In genomic region chr9:46119943-46120441, GRCm38 (mm10) we compare ENCODE assay signal across 8 mouse cellular contexts.
DNase-seq lines count a peak whose midpoint lies in the region; ATAC-seq lines count a peak whose summit lies in the region.

No protein-coding gene starts in this region.

- H3K9ac ChIP-seq in embryonic facial prominence, embryonic 13.5 days = peak overlapping the region; percentile 44; the same call in 1 of the 2 replicates
- H3K9ac ChIP-seq in liver, embryonic 11.5 days (ENCODE audit: low read depth, low read length) = no peak overlapping the region

- peaks cover 25% of the 10 kb centered on the region for H3K4me1 ChIP-seq in embryonic facial prominence, embryonic 13.5 days
- H3K4me1 ChIP-seq in heart, embryonic 10.5 days = peaks cover 33% of the 10 kb centered on the region
- peaks cover 30% of the 10 kb centered on the region for H3K4me1 ChIP-seq in liver, embryonic 11.5 days (replicated peaks; ENCODE audit: control insufficient read depth, insufficient read depth, low read length)

- peaks cover 16% of the 10 kb centered on the region; the same call in 1 of the 2 replicates for H3K36me3 ChIP-seq in embryonic facial prominence, embryonic 13.5 days
- H3K36me3 ChIP-seq in heart, embryonic 10.5 days = peaks cover 12% of the 10 kb centered on the region; the same call in 1 of the 2 replicates
- H3K36me3 ChIP-seq in liver, embryonic 11.5 days (ENCODE audit: control insufficient read depth, insufficient read depth, low read length) = peaks cover 7% of the 10 kb centered on the region; the same call in 1 of the 2 replicates

- H3K27me3 ChIP-seq in embryonic facial prominence, embryonic 13.5 days = no peaks in the 10 kb centered on the region
- H3K27me3 ChIP-seq in heart, embryonic 10.5 days (ENCODE audit: insufficient read depth, poor library complexity, severe bottlenecking) = peaks cover 18% of the 10 kb centered on the region
- H3K27me3 ChIP-seq in liver, embryonic 11.5 days (replicated peaks; ENCODE audit: control insufficient read depth, insufficient read depth, low read length) = no peaks in the 10 kb centered on the region

- peak; percentile 93 for ATAC-seq in embryonic facial prominence, embryonic 13.5 days (ENCODE audit: insufficient number of reproducible peaks, insufficient read depth, low FRiP score, low TSS enrichment, low read depth)
- ATAC-seq in liver, embryonic 11.5 days (replicated peaks; ENCODE audit: low FRiP score) = peak; percentile 80
- ATAC-seq in monocyte, adult 5-6 weeks (replicated peaks; ENCODE audit: insufficient number of reproducible peaks, low FRiP score, low TSS enrichment, poor library complexity, severe bottlenecking) = peak; percentile 59; the same call in 1 of the 2 replicates

- H3K4me2 ChIP-seq in embryonic facial prominence, embryonic 13.5 days = peak overlapping the region; percentile 20; the same call in 1 of the 2 replicates
- peak overlapping the region; percentile 13 for H3K4me2 ChIP-seq in liver, embryonic 11.5 days

- H3K9me3 ChIP-seq in embryonic facial prominence, embryonic 13.5 days = no peaks in the 10 kb centered on the region
- H3K9me3 ChIP-seq in heart, embryonic 10.5 days = no peaks in the 10 kb centered on the region
- H3K9me3 ChIP-seq in liver, embryonic 11.5 days (ENCODE audit: control insufficient read depth, low read length) = peaks cover 3% of the 10 kb centered on the region; the same call in 1 of the 2 replicates

- peak overlapping the region; percentile 85 for H3K27ac ChIP-seq in embryonic facial prominence, embryonic 13.5 days
- H3K27ac ChIP-seq in heart, embryonic 10.5 days = peak overlapping the region; percentile 69; the same call in 1 of the 2 replicates
- peak overlapping the region; percentile 69 for H3K27ac ChIP-seq in liver, embryonic 11.5 days (ENCODE audit: low read depth, low read length)

- DNase-seq in 3T3-L1 (ENCODE audit: low read depth, low spot score) = peak; percentile 100
- peak; percentile 88 for DNase-seq in adrenal gland, adult 8-10 months
- DNase-seq in heart, embryonic 10.5 days (ENCODE audit: low spot score) = peak; percentile 93
- peak; percentile 74 for DNase-seq in kidney, adult 9 months
- DNase-seq in liver, embryonic 11.5 days (ENCODE audit: low spot score) = peak; percentile 54
- DNase-seq in testis, postnatal 10 days (ENCODE audit: low spot score) = peak; percentile 87

- 1% methylated on average over 6 of the region's 6 CpGs for WGBS in embryonic facial prominence, embryonic 13.5 days
- 6% methylated on average over 6 of the region's 6 CpGs for WGBS in heart, embryonic 10.5 days
- 8% methylated on average over 6 of the region's 6 CpGs for WGBS in liver, embryonic 11.5 days

- H3K4me3 ChIP-seq in embryonic facial prominence, embryonic 13.5 days = no peak overlapping the region
- H3K4me3 ChIP-seq in heart, embryonic 10.5 days = no peak overlapping the region
- no peak overlapping the region for H3K4me3 ChIP-seq in liver, embryonic 11.5 days (ENCODE audit: low read depth, low read length)
